Mouse (Mus musculus) midbrain, embryonic 14.5 days (tissue): ENCODE measurements around the gene Immt. TPM values are rescaled to one million over a fixed set of nuclear protein-coding genes. Genes with fewer than 3 reads are reported as not detected.
A peak's percentile ranks its signal among the peaks of the same experiment; 100 is the strongest.

ENCODE experiments used
- ATAC-seq: fragments of 200-750 bp; cut with Nextera tagmentation; 2 replicates; pipeline ENCODE4 v1.8.0; 2017; ENCODE audit warnings: moderate number of reproducible peaks, moderate library complexity; ENCODE audit not compliant: low FRiP score, low TSS enrichment
- DNase-seq: peaks from one replicate; pipeline ENCODE4 v3.0.0-alpha.2; 2015
- H3K27ac ChIP-seq: fragments of 300-500 bp; sonication (generic); replicated peaks from 2 replicates; pipeline ENCODE4 v1.5.1; 2014; ENCODE audit warnings: mild to moderate bottlenecking, low read depth, low read length, moderate library complexity
- H3K27me3 ChIP-seq: fragments of 300-500 bp; sonication (generic); 2 replicates; pipeline ENCODE4 v1.6.1; 2014; ENCODE audit warnings: low read length, control low read depth, mixed read lengths; ENCODE audit not compliant: control insufficient read depth, insufficient read depth
- H3K36me3 ChIP-seq: fragments of 300-500 bp; sonication (generic); 2 replicates; pipeline ENCODE4 v1.6.1; 2014; ENCODE audit warnings: low read length, control low read depth; ENCODE audit not compliant: control insufficient read depth, insufficient read depth
- H3K4me1 ChIP-seq: fragments of 300-500 bp; sonication (generic); 2 replicates; pipeline ENCODE4 v1.6.1; 2014; ENCODE audit warnings: mild to moderate bottlenecking, antibody characterized with exemption, low read length, control low read depth; ENCODE audit not compliant: control insufficient read depth, insufficient read depth
- H3K4me2 ChIP-seq: fragments of 300-500 bp; sonication (generic); 2 replicates; pipeline ENCODE4 v1.6.1; 2014; ENCODE audit warnings: mild to moderate bottlenecking, low read length, moderate library complexity
- H3K4me3 ChIP-seq: fragments of 300-500 bp; sonication (generic); replicated peaks from 2 replicates; pipeline ENCODE4 v1.5.1; 2014; ENCODE audit warnings: low read depth, low read length
- H3K9ac ChIP-seq: fragments of 300-500 bp; sonication (generic); replicated peaks from 2 replicates; pipeline ENCODE4 v1.6.1; 2014; ENCODE audit warnings: mild to moderate bottlenecking, low read length, moderate library complexity
- H3K9me3 ChIP-seq: fragments of 300-500 bp; sonication (generic); 2 replicates; pipeline ENCODE4 v1.6.1; 2016; ENCODE audit warnings: low read length, control low read depth, mixed read lengths; ENCODE audit not compliant: control insufficient read depth
- WGBS: fragments of 180-500 bp; shearing (Covaris S2); extraction: QIAGEN DNeasy Blood & Tissue Kit; methylation state at CpG from one replicate; pipeline ENCODE4 v1.1.7; 2014; 5-methylcytosine and 5-hydroxymethylcytosine counted together
- polyA plus RNA-seq: library from polyadenylated mRNA; unstranded; fragments of >200 nt; fragmentation: Nextera tagmentation; extraction: Ambion mirVana; gene quantifications from 2 replicates; pipeline ENCODE4 v1.2.1, GENCODE M21; 2014

The Immt gene
- polyA plus RNA-seq: 161 and 173 TPM in 2 replicates

DNA sequence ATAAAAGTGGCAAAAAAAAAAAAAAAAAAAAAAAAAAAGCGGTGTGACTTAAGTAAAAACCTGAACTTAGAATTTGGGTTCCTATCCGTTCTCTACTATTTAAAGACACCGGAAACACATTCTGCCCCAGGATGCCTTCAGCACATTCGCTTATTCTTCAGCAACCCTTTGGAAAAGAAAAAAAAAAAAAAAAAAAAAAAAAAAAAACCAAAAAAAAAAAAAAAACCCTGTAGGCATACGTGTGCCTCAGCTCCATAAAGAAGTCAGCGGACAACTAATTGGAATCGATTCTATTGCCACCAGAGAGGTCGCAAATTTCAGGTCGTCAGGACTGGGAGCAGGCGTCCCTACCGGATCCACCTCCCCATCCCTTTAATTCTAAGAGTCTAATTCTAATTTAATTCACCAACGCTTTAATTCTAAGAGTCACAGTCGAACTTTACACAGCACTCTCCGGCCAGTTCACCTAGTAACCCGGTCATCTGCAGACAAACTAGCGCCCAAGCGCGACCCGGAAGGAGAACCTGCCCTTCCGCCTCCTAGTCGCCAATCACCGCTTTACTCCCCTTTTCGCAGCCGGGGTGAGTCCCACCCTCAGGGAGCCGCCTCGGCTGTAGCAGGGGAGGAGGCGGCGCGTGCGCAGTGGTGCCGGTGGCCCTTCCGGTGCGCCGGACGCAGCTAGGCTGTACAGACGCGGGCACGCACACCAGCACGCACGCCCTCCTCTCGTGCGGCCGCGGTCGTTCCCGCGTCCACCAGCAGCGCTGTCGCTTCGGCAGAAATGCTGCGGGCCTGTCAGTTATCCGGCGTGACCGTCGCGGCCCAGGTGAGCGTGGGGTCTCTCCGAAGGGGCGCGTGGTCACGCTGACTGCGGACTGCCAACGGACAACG, at the start of gene Immt:
TSS of gene Immt (plus strand) at position 642 of the 891 bp plus-strand sequence.
- Histone ChIP-seq H3K27ac (peak within 1 kb of the TSS; percentile 95), H3K27me3 (no peaks in the 10 kb centered on the region), H3K4me1 (peaks cover 13% of the 10 kb centered on the region; the same call in 1 of the 2 replicates), H3K4me2 (peak within 1 kb of the TSS; percentile 82), H3K9ac (peak within 1 kb of the TSS; percentile 88), H3K36me3 (0 out of 2 replicates have a peak, but pooled peaks cover 3% of the 10 kb centered on the region), H3K9me3 (no peaks in the 10 kb centered on the region), H3K4me3 (peak within 1 kb of the TSS; percentile 99)
- DNase-seq: peak; percentile 99
- peak; percentile 100 for ATAC-seq
- under 1% methylated on average over 64 of the region's 64 CpGs for WGBS

DNA sequence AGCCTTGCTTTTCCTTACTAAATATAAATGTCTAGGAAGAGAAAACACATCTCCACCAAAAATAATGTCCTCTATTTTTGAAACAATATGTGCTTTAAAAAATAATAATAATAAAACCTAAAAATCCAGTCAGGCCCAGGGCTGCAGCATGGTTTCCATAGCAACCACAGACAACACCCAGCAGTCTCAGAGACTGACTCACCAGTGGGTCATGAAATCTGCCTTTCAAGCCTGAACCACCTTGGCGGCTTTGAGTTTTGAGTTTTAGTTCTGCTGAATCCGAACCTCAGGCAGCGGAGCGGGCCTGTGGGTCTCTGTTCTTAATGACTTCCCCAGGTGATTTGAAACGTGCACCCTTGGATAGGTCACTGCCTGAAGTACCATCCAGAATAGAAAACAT, 48.0 kb upstream of the Immt start:
- no peak for DNase-seq
- Histone ChIP-seq H3K4me2 (no peak overlapping the region), H3K27me3 (no peaks in the 10 kb centered on the region), H3K36me3 (peaks cover 59% of the 10 kb centered on the region), H3K4me3 (no peak overlapping the region), H3K4me1 (no peaks in the 10 kb centered on the region), H3K9me3 (no peaks in the 10 kb centered on the region), H3K27ac (no peak overlapping the region), H3K9ac (no peak overlapping the region)
- ATAC-seq: no peak
- 86% methylated on average over 5 of the region's 5 CpGs for WGBS

DNA sequence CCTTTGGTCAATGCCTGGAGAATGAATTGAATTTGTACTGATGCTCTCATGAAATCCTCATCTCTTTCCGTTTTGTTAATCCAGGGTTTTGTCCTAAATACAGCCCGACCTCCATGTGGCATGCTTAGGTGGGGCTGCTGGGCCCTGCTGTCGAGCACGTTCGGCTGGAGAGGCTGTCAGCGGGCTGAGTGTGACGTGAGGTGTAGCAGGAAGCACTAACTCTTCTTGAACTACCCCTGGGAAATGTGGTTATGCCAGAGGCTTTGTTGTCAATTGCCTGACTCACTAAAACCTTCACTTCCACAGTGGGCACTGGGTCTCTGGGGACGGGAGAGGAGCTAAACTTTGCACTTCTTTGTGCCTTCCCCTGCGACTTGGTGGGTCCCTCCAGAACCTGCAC, 42.8 kb upstream of the Immt start:
- no peak overlapping the region for H3K4me2 ChIP-seq

DNA sequence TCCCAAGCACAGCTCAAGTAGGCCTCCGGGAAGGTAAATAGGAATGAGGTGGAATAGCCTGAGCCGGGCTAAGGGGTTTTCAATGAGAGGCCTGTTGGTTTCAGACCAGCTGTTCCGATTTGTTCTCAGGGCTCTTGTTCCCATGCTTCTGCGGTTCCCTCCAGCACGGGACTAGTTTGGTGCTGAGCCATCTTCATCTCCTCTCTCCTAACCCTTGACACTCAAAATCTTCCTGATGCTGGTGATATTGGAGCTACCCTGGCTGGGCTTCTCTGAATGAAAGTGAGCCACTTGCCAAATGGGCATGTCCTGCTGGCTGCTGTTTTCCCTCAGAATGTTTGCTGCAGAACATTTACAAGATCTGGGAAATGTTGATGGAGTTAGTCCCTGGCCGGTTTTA, 39.4 kb upstream of the Immt start:
- H3K36me3 ChIP-seq: peaks cover 29% of the 10 kb centered on the region
- no peak overlapping the region for H3K9ac ChIP-seq
- no peaks in the 10 kb centered on the region for H3K9me3 ChIP-seq
- H3K4me2 ChIP-seq: no peak overlapping the region
- H3K4me1 ChIP-seq: no peaks in the 10 kb centered on the region
- no peak for ATAC-seq
- H3K4me3 ChIP-seq: no peak overlapping the region
- no peaks in the 10 kb centered on the region for H3K27me3 ChIP-seq
- no peak overlapping the region for H3K27ac ChIP-seq
- WGBS: 91% methylated on average over 6 of the region's 6 CpGs
- no peak for DNase-seq

More for the DNA sequence above, 42.8 kb upstream of the Immt start:
- Histone ChIP-seq H3K27me3 (no peaks in the 10 kb centered on the region), H3K27ac (no peak overlapping the region), H3K9ac (no peak overlapping the region), H3K9me3 (no peaks in the 10 kb centered on the region), H3K4me3 (no peak overlapping the region), H3K36me3 (peaks cover 24% of the 10 kb centered on the region), H3K4me1 (no peaks in the 10 kb centered on the region)
- 82% methylated on average over 9 of the region's 9 CpGs for WGBS
- DNase-seq: no peak
- no peak for ATAC-seq

DNA sequence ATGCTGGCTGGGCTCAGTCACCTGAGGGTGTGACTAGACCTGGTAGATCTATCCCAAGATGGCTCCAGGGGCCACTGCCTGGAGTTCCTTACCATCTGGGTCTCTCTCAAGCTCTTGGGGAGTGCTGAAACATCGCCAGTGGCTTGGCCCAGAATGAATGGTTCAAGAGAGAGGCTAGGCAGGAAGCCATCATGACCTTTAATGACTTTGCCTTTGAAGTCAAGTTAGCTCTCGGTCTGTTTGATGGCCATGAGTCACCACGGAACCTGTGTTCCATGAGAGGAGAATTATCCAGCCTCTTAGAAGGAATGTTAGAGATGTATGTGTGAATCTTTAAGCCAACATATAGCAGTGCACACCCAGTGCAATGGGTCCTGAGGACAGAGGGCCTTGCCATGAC, 31.7 kb upstream of the Immt start:
- WGBS: 83% methylated on average over 3 of the region's 3 CpGs
- Histone ChIP-seq H3K27me3 (no peaks in the 10 kb centered on the region), H3K9ac (no peak overlapping the region), H3K4me2 (no peak overlapping the region), H3K4me1 (no peaks in the 10 kb centered on the region), H3K27ac (no peak overlapping the region), H3K4me3 (no peak overlapping the region), H3K9me3 (no peaks in the 10 kb centered on the region), H3K36me3 (peaks cover 34% of the 10 kb centered on the region)
- DNase-seq: no peak
- no peak for ATAC-seq

DNA sequence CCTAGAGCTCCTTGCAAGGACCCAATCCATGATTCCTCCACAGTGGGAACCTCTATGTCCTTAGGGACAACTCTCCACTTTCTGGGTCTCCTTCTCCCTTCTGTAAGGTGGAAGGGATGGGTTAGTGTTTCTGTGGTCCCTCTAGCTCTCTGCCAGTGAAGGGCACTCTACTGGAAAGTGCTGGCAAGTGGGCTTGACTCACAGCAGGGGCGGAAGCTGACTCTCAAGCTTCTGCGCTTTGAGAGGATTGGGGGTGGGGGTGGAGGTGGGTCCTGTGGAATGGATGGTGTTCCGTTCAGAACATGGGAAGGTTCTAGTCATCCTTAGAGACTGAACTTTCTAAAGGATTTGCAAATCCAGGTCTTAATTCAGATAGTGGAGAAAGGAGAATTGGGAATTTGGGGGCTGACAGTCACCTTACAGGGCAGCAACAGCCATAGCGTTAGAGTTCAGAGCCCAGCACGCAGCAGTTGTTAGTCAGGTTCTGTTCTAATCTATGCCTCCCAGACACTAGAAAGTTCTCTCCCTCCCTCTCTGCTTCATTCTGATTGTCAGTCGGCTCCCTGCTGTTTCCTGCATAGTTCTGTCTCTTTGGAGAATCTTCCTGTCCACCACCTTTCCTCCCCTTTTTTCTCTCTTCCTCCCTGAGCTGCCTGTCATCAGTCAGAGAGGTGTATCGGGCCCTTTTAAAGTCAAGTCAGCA, 30.0 kb upstream of the Immt start:
- no peak for ATAC-seq
- H3K4me1 ChIP-seq: no peaks in the 10 kb centered on the region
- 56% methylated on average over 7 of the region's 7 CpGs for WGBS
- H3K9me3 ChIP-seq: no peaks in the 10 kb centered on the region
- H3K27ac ChIP-seq: no peak overlapping the region
- DNase-seq: no peak
- H3K4me2 ChIP-seq: no peak overlapping the region
- H3K36me3 ChIP-seq: peaks cover 33% of the 10 kb centered on the region
- H3K27me3 ChIP-seq: no peaks in the 10 kb centered on the region
- H3K4me3 ChIP-seq: no peak overlapping the region
- no peak overlapping the region for H3K9ac ChIP-seq

DNA sequence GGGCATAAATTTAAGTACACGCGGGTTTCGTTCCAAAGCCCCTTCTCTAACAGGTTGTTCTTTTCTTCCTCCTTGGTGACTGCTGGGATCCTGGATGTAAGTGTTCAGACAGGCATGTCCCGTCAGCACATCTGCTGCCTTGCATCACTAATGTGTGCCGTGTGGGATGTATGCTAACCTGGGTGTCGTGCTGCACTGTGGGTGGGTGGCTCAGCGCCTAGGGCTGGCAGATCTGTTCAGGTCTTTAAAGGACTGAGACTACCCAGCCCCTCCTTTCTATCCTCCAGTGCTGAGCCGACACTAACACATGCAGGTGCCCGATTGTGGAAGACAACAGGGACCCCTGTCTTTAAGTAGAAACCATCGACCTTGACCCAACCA, 29.4 kb upstream of the Immt start:
- H3K27ac ChIP-seq: no peak overlapping the region
- ATAC-seq: no peak
- no peak overlapping the region for H3K4me2 ChIP-seq
- H3K4me3 ChIP-seq: no peak overlapping the region
- no peak overlapping the region for H3K9ac ChIP-seq
- H3K4me1 ChIP-seq: no peaks in the 10 kb centered on the region
- no peaks in the 10 kb centered on the region for H3K9me3 ChIP-seq
- peaks cover 31% of the 10 kb centered on the region; the same call in 1 of the 2 replicates for H3K36me3 ChIP-seq
- no peaks in the 10 kb centered on the region for H3K27me3 ChIP-seq
- no peak for DNase-seq
- 69% methylated on average over 10 of the region's 10 CpGs for WGBS

DNA sequence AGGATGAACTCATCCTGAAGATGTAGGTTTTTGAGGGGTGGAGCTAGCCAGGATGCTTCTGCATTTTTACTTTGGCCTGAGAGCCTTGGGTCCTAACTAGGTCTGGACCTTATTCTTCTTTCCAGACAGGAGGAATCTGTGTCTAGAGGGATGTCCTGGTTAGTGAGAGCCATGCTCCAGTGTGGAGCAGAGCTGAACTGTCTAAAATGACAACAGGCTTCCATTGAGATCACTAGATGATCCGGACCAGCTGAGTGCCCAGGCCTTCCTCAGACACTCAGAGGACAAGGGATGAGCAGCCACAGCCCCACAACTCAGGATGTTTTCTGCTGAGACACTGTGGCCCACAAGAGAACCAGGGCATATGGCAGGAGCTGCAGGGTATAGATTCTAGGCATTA, 27.5 kb upstream of the Immt start:
- no peaks in the 10 kb centered on the region for H3K9me3 ChIP-seq
- DNase-seq: no peak
- peaks cover 37% of the 10 kb centered on the region for H3K36me3 ChIP-seq
- peak overlapping the region; percentile 33; the same call in 1 of the 2 replicates for H3K27ac ChIP-seq
- 83% methylated on average over 1 of the region's 1 CpGs for WGBS
- H3K4me3 ChIP-seq: no peak overlapping the region
- H3K27me3 ChIP-seq: no peaks in the 10 kb centered on the region
- H3K4me2 ChIP-seq: no peak overlapping the region
- ATAC-seq: no peak
- no peak overlapping the region for H3K9ac ChIP-seq
- no peaks in the 10 kb centered on the region for H3K4me1 ChIP-seq
